Mouse (Mus musculus): ENCODE measurements around the gene Dcaf11.

Dcaf11 gene

GRCm38 (mm10) chr14:55584702-55585565, 25.1 kb downstream of the Dcaf11 start, which contains the start of gene Emc9:
TSS of gene Emc9 (minus strand) at chr14:55585302.
- peak; percentile 62 to 73 for DNase-seq (ENCODE audit: low spot score in 2 of 2)

GRCm38 (mm10) chr14:55585566-55585960, 25.8 kb downstream of the Dcaf11 start:
- no peak for DNase-seq (ENCODE audit: low spot score in 2 of 2)

DNA sequence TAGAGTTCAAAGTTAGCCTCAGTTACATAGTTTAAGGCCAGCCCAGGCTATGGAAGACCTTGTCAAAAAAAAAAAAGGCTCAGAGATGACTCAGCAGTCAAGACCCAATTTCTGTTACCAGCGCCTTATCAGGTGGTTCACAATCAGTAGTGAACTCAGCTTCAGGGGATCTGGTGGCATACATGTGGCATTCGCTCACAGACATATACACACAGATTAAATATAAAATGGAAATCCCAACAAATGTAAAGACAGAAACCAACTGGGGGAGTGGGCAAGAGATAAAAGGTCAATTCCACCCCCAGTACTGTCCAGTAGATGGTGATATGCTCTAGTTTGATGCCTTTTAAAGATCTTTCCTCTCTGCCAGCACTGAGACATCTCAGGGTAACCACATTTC, 26.3 kb downstream of the Dcaf11 start:
- DNase-seq (ENCODE audit: low spot score in 2 of 2), result no peak

- DNase-seq (ENCODE audit: low spot score in 2 of 2), result no peak
Measured at GRCm38 (mm10) chr14:55589271-55589670, 29.5 kb downstream of the Dcaf11 start.

- no peak for DNase-seq (ENCODE audit: low spot score in 2 of 2)
Measured at GRCm38 (mm10) chr14:55589771-55590448, 30.1 kb downstream of the Dcaf11 start.

DNA sequence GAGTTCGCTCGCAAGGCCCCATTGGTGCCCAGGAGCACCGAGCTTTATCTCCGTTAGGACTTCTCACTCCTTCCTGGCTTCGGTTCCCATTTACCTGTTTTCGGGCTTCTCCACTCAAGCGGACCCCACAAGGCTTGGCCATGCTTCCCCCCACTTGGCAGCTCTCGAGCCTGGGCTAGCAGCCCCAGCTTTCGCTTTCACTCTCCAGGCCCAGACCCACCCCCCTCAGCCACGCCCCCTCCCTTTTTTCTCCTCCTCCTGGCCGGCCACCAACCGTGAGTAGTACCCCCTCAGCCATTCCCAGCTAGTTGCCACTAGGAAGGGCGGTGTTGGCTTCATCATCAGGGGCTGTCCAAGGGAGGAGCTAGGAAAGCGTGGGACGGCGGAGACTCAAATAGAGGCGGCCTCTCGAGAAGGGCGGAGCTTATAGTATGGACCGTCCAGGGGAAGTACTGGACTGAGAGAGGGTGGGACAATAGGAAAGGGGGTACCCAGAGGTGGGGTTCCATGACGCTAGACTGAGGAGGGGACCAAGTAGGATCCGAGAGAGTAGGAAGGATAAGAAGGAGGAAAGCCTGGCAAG, 31.0 kb downstream of the Dcaf11 start, which contains the start of gene Psme2:
Psme2 (minus strand) TSS at position 366 of the 583 bp plus-strand sequence.
- DNase-seq (ENCODE audit: low spot score in 2 of 2), result peak; percentile 93 to 94

- DNase-seq (ENCODE audit: low spot score in 2 of 2), result peak; percentile 92 to 94
Measured at GRCm38 (mm10) chr14:55591331-55591891, 31.6 kb downstream of the Dcaf11 start, which contains the start of gene Rnf31. TSS of gene Rnf31 (plus strand) at chr14:55591708.

- DNase-seq (ENCODE audit: low spot score in 2 of 2), result no peak
Measured at GRCm38 (mm10) chr14:55592226-55592625, 32.4 kb downstream of the Dcaf11 start.

- no peak for DNase-seq (ENCODE audit: low spot score in 2 of 2)
Measured at GRCm38 (mm10) chr14:55596036-55596690, 36.4 kb downstream of the Dcaf11 start.

GRCm38 (mm10) chr14:55598521-55599390, 39.0 kb downstream of the Dcaf11 start:
- DNase-seq (ENCODE audit: low spot score in 2 of 2), result no peak

DNA sequence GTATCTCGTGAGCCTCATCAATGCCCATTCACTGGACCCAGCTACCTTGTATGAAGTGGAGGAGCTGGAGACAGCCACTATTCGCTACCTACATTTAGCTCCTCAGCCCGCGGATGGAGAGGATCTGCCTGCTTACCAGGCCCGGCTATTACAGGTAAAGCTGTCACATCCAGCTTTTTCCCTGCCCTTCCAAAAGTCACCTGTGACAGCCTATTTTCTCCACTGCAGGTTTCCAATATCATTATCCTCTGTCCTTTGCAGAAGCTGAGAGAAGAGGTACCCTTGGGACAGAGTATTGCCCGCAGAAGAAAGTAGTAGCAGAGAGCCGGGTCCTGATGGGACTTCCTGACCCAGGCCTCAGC, 43.4 kb downstream of the Dcaf11 start, which contains the start of gene Irf9:
Irf9 (plus strand) TSS at position 301 of the 362 bp plus-strand sequence.
- no peak for DNase-seq (ENCODE audit: low spot score in 2 of 2)

DNA sequence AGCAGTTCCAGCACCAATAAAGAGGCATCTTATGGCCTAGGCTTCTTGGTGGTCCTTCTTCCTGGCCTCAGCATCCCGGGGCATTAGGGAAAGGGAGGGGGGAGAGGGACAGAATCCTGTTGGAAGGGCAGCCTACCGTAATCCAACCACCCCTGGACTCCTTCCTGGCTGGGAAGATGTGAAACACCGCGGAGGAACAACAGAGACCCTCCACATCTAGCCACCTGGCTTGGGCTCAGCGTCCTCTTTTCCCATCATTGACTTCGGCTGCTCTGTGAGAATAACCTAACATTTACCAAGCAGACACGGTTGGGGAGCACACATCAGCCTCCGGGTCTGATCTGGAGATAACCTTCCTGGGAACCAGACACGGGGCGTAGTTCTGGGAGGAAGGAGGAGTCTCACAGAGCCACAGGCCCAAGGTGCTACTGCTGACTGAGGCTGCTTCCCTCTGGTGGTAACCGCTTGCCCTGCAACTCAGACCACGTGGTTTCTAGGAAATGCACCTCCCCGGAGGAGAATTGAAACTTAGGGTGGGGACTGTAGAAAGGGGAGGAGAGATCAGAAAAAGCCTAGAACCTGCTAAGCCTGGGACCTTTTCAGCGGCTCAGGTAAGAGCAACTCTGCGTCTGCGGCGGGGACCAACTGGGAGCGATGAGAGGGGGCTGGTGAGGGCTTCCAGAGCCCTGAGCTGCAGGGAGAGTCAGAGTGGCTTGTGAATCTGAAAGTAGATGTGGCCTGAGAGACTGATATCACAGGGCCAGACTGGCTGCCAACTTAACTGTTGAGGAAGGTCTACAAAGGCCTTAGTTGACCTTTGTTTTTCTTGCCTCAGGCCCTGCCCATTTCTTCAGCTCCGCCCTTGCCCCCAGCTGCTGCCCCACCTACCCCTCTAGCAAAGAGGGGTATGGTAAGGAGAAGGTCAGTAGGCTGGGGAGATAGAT, 44.1 kb downstream of the Dcaf11 start:
- peak; percentile 85 to 91 for DNase-seq (ENCODE audit: low spot score in 2 of 2)

DNA sequence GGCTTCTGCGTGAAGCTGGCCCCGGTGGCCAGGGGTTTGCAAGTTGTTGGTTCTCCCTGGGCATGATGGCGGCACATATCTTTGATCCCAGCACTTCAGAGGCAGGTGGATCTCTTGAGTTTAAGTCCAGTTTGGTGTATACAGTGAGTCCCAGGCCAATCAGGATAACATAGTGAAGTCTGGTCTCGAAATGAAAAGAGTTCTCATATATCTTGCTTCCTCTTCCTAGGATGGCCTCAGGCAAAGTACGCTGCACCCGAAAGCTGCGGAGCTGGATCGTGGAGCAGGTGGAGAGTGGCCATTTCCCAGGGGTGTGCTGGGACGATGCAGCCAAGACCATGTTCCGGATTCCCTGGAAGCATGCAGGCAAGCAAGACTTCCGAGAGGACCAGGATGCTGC, 45.0 kb downstream of the Dcaf11 start:
- no peak for DNase-seq (ENCODE audit: low spot score in 2 of 2)

- no peak for DNase-seq (ENCODE audit: low spot score in 2 of 2)
Measured at GRCm38 (mm10) chr14:55605743-55606459, 46.1 kb downstream of the Dcaf11 start.

GRCm38 (mm10) chr14:55608339-55608738, 48.5 kb downstream of the Dcaf11 start:
- DNase-seq (ENCODE audit: low spot score in 2 of 2), result no peak

- DNase-seq (ENCODE audit: low spot score in 2 of 2), result no peak
Measured at GRCm38 (mm10) chr14:55613346-55613745, 53.5 kb downstream of the Dcaf11 start.

- DNase-seq (ENCODE audit: low spot score in 2 of 2), result no peak
Measured at GRCm38 (mm10) chr14:55614565-55615178, 54.9 kb downstream of the Dcaf11 start.

DNA sequence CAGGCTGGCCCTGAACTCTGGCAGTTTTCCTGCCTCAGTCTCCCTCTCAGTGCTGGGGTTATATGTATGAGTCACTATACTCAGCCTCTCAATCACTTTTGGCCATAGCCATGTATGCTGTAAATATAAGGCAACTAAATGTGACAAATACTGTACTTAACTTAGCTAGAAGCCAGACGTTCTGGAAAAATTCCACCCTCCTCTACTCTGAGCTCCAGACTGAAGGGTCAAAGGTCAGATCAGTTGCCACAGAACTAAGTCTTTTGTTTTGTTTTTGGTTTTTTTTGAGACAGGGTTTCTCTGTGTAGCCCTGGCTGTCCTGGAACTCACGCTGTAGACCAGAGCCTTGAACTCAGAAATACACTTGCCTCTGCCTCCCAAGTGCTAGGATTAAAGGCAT, 56.1 kb downstream of the Dcaf11 start:
- DNase-seq (ENCODE audit: low spot score in 2 of 2), result no peak

Data from urinary bladder, postnatal 4 days (tissue).